Mouse (Mus musculus): ENCODE measurements around the gene Gm5737.

Gene Gm5737

DNA sequence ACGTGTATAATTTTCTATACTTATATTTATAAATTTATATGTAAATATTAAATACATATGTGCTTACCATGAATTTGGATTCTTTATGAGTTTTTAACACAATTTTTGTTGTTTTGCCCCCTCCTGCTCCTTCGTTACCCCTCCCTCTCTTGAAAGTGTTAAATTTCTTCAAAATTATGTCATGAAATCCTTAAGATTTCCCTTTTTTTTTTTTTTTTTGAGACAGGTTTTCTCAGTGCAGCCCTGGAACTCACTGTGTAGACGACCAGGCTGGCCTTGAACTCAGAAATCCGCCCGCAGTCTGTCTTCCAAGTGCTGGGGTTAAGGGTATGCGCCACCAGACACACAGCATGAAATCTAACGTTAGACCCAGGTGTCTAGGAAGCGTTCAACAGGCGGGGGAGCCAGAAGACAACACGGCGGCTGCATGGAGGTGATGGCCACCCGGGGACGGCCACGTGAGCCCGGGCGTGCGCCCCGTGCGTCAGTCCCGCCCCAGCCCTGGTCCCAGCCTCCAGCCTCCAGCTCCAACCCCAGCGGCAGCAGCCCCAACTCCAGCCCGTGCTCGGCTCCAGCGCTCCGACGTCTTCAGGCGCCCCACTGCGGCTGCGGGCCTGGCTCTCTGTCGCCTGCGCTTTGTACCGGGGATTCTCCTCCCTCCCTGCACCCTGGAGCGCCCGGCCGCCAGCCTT, 30.3 kb downstream of the Gm5737 start, which contains the start of gene Eef2k:
Gene Eef2k (plus strand): TSS at position 487 of the 692 bp plus-strand sequence.
- peak; percentile 87 for DNase-seq (ENCODE audit: extremely low read depth, low read depth)

DNA sequence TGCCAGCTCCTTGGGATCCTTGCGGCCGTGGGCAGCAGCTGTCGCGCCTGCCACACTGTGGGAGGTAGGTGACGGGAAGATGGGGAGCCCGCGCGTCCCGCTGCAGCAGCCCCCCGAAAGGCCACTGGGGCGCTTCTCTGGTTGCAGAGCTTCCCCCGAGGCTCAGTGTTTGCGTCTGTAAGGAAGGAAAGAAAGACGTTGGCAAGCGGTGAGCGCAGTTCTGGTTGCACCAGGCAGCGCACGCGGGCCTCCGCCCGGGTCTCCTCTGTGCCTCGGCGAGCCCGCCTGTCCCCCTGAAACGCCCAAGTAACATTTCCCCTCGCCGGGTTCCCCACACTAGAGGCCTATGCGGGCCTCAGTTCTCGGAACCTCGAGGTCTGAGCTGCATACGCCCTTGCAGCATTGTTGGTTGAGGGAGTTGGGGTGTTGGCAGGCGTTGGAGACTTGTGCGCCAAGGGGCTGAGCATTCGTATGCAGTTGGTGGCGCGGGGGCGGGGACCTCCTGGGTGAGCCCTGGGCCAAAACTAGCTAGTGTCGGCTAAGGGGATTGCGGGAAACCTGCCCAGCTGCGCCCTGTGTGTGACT, 31.0 kb downstream of the Gm5737 start:
- DNase-seq (ENCODE audit: extremely low read depth, low read depth) = peak; percentile 69

DNA sequence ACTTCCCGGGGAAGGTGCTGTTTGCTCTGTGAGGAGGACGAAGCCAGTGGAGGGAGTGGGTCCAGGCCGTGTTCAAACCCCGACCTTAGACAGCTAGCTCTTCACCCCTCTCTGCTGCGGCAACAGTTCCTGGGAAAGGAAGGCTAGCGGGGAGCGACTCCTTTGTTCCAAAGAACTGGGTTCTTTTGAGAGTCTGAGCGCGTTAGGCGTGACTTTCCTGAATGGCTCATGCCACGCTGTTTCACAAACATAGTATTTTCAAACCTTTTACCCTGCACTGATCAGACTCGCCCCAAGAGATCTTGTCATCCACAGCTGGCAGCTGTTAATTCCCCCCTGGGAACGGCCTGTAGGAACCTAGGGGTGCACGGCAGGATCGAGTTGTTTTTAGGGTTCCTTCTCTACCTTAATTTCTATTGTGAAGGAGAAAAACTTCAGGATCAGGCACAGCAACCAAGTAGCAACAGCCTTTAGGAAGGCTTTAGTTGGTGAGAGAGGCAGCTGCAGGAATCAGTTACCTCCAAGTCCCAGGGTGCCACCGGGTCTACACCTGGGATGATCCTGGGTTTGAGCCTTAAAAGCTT, 31.8 kb downstream of the Gm5737 start:
- DNase-seq (ENCODE audit: extremely low read depth, low read depth) = no peak

DNA sequence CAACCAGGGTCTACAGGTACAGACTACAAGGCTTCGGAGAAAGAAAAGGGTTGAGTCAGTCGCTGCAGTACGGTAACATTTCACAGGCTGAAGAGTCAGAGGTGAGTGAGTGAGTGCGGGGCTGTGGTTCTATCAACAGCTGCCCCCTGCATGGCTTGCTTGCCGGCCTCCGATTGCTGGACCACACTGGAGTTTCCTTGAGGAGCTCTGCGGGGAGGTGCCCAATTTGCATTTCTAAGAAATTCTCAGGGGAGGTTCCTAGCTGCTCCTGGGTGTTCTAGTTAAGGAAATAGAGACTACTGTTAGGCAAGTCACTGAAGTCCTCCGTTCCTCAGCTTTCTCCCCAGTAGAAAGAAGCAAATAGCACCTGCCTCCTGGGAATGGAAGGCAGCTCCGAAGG, 32.5 kb downstream of the Gm5737 start:
- DNase-seq (ENCODE audit: extremely low read depth, low read depth) = no peak

DNA sequence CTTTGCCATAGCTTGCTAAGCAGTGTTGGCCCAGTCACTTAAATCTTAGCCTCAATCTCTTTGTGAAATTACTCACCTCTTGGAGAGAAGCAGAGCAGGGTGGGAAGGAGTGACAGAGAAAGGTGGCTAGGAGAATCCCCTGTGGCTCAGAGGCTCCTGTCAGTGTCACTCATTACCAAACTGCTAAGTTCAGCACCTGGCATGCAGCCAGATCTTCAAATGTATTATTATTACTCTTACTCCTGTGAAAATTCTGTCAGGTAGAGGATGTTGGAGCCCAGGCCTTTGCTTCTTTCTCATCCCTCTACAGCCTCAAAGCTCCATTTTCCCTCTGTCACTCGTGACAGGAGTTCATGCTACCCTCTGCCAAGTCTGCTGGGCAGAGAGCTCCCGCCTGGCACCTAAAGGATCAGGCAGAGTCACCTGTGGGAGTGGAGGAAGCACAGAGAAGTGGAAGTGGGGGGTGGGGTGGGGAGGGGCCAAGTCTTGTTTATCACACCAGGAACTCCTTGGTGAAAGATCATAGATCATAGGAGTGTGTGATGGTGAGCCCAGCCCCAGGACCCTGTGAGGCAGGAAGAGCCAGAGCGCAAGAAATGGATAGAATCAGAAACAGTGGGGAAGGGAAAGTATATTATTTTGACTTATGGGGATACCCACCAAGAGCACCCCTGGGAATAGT, 36.8 kb downstream of the Gm5737 start:
- DNase-seq (ENCODE audit: extremely low read depth, low read depth) = no peak

DNA sequence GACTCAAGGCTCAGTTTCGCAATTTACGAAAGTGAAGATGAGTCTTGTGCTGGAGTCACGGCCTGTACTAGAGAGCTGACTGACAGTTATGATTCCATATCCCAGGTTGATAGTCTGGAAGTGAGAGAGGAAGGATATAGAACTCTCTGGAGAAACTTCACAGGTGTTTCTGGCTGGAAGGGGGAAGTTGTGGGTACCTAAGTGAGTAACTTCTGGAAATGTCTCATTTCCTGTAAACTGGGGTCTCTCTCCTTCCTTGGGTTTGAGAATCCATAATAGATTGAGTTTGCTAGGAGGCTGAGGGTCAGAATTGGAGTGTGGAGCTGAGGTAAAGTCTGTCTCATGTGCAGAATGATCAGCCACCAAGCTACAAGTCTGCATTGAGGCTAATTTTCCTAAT, 38.0 kb downstream of the Gm5737 start:
- DNase-seq (ENCODE audit: extremely low read depth, low read depth) = no peak

DNA sequence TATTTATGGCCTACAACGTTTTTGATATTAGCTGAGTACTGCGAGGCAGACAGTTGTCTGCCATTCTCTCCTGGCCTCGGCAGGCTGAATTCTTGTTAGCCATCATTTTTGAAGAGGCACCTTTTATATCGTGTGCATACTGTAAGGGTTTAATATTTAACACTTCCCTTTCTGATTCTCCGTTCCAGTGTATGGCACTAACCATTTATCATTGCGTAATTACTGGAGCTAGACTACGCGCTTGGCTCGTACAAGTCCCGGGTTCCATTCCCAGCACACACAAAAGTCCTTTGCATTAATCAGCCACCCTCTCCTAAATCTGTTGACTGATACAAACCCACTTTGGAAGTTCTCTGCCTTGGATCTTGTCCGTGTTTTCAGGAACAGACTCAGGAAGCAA, 47.7 kb downstream of the Gm5737 start:
- DNase-seq (ENCODE audit: extremely low read depth, low read depth) = no peak

DNA sequence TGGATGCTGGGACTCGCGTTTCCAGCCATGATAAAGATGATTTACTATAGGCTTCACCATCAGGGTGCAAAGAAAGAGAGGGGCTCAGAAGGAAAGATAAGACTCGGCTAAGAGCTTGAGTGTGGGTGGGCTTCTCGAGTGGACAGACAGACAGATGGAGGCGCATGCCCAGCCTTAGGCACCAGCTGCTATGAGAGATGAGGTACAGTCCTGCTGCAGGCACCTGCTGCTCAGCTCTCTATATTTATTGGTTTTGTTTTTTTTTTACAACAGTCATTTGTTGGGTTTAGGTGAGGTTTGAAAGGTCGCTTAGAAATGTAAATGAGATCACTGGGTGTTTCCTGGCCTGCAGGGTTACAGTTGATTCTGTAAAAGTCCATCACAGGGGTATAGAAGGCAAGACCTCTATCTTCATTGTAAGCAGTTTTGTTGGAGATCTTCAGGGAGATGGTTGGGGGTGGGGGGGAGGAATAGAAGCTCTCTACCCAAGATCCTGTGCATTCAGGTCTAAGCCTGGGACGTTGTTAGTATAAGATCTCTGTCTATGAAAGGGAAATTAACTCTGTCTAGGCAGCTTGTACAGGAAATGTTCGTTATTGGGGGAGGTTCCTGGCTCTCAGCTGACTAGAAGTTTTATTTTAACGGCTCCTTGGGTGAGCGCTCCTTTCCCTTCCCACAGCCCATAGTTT, 48.8 kb downstream of the Gm5737 start:
- DNase-seq (ENCODE audit: extremely low read depth, low read depth) = peak; percentile 23

DNA sequence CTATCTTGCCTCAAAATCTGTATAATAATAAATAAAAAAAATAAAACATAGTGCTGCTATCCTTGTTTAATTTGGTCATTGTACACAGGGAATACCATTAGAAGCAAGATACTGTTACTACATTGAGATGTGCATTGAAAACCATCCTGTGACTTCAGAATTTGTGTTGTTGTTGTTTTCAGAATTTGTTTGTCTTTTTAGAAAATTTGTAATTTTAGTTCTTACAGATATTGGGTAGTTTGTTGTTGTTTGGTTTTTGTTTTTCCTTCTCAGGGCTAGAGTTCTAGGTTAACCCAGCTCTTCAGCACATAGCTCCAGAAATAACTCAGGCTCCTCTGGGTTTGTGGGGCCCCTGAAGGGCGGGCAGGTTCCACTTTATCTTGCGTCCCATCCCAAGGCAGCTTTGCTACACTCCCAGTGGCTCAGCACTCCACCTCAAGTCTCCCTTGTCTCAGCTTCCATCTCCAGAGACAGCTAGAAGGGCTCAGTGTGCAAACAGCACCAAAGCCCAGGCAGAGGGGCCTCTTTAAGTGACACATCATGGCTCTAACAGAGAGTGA, 49.4 kb downstream of the Gm5737 start:
- DNase-seq (ENCODE audit: extremely low read depth, low read depth) = no peak

DNA sequence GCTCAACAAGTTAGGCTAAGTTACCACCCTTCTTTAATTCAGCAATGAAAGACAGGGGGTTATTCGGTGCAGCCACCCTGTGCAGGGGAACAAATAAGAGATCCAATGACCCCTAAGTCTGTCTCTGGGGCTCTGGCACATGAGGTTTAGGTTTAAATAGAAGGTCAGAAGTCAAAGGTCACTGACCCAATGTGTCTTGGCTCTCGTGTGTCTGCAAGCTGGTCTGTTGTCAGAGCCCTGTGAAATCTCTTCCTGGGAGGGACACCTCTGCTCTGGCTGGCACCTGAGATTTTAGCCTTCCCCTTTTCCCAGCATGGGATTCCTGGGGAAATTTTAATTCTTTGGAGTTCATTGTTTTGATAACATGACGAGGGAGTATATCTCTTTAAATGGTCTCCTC, 50.0 kb downstream of the Gm5737 start:
- no peak for DNase-seq (ENCODE audit: extremely low read depth, low read depth)

DNA sequence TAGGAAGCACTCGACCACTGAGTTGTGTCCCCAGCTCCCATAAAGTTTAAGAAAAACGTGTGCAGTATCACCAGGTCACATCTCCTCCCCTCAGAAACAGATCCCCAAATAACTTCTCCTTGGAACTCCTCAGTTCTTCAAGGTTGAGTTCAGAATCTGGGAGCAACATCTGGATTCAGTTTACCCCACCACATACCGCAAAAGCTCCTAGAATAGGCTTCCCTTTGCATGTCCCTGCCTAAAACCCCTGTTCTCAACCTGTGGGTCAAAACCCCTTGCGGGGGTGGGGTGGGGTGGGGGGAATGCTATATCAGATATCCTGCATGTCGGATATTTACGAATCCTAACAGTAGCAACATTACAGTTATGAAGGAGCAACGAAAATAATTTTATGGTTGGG, 50.5 kb downstream of the Gm5737 start:
- DNase-seq (ENCODE audit: extremely low read depth, low read depth) = no peak

DNA sequence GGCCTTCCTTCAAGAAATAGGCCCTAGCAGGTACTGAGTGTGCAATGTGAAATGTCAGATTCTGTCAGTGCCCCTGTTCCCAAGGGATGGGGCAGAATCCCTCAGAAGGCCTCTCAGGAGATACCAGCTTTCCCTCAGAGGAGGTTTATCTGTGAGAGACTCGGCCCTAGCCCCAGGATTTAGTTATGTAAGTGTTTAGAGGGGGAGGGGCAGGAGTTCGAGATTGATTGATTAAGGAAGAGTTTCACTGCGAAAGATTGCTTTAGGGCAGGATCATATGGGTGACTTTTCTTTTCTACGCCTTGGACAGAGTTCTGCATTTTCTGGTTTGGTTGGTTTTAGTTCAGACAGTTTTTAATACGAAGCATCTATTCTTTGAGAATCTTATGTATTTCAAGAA, 51.3 kb downstream of the Gm5737 start:
- no peak for DNase-seq (ENCODE audit: extremely low read depth, low read depth)

DNA sequence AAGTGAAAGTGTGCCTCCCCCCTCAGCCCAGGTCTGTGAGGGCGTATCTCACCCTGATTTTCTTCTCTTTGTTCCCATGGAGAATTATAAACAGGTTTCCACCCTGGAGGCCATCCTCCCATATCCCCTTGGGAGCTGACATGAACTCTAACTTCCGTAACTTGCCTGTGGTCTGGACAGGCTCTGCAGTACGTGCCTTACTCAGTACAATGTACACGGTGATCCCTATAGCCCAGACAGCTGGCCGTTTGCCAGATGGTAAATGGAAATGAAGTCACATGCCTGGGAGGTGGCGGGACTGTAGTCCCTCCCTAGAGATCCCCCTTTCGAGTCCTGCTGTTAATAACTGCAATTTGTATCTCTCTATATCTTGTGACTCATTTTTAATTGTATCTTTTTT, 52.9 kb downstream of the Gm5737 start:
- peak; percentile 70 for DNase-seq (ENCODE audit: extremely low read depth, low read depth)

DNA sequence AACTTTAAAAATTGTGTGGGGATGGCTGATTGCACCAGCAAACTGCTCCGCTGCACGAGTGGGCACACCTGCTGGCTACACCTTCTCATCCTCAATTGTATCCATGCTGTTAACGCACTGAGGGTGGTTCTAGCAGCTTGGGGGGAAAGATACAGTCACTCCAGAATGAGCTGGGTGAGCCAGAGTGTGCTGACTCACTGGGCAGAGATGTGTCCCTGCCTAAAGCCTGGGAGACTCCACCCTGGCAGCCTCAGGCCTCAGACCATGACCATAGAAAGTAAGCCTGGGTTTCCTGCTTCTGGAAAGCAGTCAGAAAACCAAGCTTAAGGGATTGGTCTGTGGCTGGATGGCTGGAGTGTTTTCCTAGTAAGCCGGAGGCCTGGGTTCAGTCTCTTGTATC, 53.7 kb downstream of the Gm5737 start:
- DNase-seq (ENCODE audit: extremely low read depth, low read depth) = no peak

DNA sequence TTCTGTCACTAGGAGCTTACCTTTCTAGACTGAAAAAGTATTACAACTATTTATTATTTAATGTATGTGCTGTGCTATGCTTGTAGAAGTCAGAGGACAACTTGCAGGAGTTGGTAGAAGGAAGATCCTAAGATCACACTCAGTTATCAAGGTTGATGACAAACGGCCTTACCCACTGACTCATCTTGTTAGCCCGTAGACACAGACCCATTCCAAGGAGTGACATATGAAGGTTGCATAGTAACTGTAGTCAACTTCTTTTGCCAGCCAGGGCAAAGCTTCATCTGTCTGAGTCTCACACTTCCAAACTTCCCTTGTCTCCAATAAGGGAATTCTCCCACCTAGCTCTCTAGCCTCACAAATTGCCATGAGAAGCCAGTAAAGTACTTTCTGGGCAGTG, 54.5 kb downstream of the Gm5737 start:
- no peak for DNase-seq (ENCODE audit: extremely low read depth, low read depth)

DNA sequence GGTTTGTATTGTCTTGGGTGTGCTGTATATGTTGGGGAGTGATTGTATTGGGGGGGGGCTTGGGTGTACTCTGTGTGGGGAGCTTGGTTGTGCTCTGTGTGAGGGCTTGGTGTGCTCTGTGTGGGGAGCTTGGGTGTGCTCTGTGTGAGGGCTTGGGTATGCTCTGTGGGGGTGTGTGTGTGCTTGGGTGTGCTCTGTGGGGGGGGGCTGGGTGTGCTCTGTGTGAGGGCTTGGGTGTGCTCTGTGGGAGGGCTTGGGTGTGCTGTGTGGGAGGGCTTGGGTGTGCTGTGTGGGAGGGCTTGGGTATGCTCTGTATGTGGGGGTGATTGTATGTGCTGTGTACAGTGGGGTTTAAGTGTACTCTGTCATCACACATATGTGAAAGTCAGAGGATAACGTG, 55.6 kb downstream of the Gm5737 start:
- no peak for DNase-seq (ENCODE audit: extremely low read depth, low read depth)

DNA sequence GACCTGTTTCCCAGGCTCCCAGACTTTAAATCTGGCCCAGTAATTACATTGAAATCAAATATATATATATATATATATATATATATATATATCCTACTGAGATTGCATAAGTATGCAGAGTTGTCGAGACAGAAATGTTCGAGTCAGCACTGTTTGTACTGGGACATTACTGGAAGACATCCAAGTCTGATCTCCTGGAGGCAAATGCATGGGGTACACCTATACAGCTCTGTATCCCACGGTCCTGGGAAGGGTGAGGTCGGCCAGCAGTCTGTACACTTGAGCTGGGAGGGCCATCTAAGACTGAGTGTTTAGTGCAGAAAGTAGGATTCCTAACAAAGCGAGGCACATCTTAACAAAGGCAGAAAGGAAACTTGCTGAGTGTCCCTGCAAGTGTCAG, 57.7 kb downstream of the Gm5737 start:
- no peak for DNase-seq (ENCODE audit: extremely low read depth, low read depth)

DNA sequence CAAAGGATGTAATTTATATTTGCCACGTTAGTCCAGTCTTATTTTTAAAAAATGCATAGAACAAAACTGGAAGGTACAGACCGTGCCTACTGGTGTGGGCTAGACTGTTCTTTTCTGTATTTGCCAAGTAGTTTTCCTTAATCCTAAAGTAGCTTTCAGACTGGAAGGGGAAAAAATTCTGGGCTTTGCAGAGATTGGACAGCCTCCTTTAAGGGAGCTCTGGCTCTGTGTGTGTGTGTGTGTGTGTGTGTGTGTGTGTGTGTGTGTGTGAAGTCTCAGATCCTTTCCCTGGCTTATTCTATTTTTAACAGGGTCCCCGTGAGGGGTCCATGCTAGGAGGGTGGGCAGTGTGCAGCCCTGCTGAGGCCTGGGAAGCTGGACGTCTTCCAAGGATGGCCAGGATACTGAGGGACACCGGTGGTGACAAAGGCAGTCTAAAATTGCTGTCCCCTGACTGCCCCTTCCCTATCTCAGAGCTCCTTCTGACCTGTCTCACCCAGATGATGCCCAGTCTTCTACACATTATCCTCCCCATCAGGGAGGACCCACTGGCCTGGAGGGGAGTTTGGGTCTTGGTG, 58.4 kb downstream of the Gm5737 start:
- DNase-seq (ENCODE audit: extremely low read depth, low read depth) = no peak

DNA sequence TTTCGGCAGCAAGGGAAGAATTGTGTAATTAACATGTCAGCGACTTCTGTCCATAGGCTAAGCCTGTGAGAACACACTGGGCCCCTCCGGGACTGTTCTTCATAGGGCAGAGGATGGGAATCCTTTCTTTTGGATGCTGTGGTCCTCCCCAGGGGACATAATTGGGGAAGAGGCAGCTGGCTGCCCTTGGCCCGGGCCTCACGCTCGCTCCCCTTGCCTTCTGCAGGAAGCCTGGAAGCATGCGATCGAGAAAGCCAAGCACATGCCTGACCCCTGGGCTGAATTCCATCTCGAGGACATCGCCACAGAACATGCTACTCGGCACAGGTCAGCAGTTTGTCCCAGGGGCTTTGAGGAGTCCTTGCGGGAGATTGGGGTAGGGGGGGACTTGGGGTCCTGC, 60.9 kb downstream of the Gm5737 start:
- no peak for DNase-seq (ENCODE audit: extremely low read depth, low read depth)

DNA sequence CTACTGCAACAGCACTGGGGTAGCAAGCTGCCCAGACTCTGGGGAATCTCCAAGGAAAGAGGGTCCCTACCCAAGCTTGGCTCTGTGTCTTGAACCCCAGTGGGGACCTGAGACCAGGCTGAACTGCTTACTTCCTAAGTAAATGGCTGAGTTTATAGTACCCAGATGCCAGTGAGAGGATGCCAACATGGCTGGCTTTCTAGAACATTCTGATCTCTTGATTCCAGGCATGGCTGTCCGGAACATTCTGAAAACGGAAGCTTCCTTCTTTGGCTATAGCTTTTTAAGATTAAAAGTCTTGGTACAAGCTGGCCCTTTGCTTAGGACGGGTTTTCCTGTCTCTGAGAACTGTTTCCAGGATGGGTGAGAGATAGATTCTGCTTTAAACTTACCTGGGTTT, 61.9 kb downstream of the Gm5737 start:
- no peak for DNase-seq (ENCODE audit: extremely low read depth, low read depth)
